Mouse (Mus musculus) hindbrain, embryonic 16.5 days (tissue): Measurements from ENCODE around the gene 1700025G04Rik. TPM values are rescaled to one million over a fixed set of nuclear protein-coding genes. Genes with fewer than 3 reads are reported as not detected.

Experiments used
- ATAC-seq: fragments of 200-750 bp; cut with Nextera tagmentation; 2 replicates; pipeline ENCODE4 v1.8.0; 2017; ENCODE audit warnings: moderate TSS enrichment, moderate library complexity
- H3K27ac ChIP-seq: fragments of 300-500 bp; sonication (generic); 2 replicates; pipeline ENCODE4 v1.5.1; 2014; ENCODE audit warnings: low read depth, mild to moderate bottlenecking, control low read depth, low read length, moderate library complexity
- H3K27me3 ChIP-seq: fragments of 300-500 bp; sonication (generic); replicated peaks from 2 replicates; pipeline ENCODE4 v1.6.1; 2014; ENCODE audit warnings: low read length; ENCODE audit not compliant: control insufficient read depth, insufficient read depth
- H3K36me3 ChIP-seq: fragments of 300-500 bp; sonication (generic); 2 replicates; pipeline ENCODE4 v1.6.1; 2014; ENCODE audit warnings: mild to moderate bottlenecking, low read length, moderate library complexity, mixed read lengths; ENCODE audit not compliant: control insufficient read depth, insufficient read depth
- H3K4me1 ChIP-seq: fragments of 300-500 bp; sonication (generic); 2 replicates; pipeline ENCODE4 v1.6.1; 2014; ENCODE audit warnings: low read depth, low read length; ENCODE audit not compliant: control insufficient read depth, insufficient read depth
- H3K4me2 ChIP-seq: fragments of 300-500 bp; sonication (generic); 2 replicates; pipeline ENCODE4 v1.6.1; 2014; ENCODE audit warnings: mild to moderate bottlenecking, low read length, control low read depth, moderate library complexity
- H3K4me3 ChIP-seq: fragments of 300-500 bp; sonication (generic); 2 replicates; pipeline ENCODE4 v1.5.1; 2014; ENCODE audit warnings: mild to moderate bottlenecking, low read length, control low read depth, moderate library complexity
- H3K9ac ChIP-seq: fragments of 300-500 bp; sonication (generic); 2 replicates; pipeline ENCODE4 v1.6.1; 2014; ENCODE audit warnings: low read depth, mild to moderate bottlenecking, control low read depth, low read length, moderate library complexity
- H3K9me3 ChIP-seq: fragments of 300-500 bp; sonication (generic); 2 replicates; pipeline ENCODE4 v1.6.1; 2014; ENCODE audit warnings: mild to moderate bottlenecking, low read length, moderate library complexity; ENCODE audit not compliant: control insufficient read depth
- WGBS: fragments of 180-500 bp; shearing (Covaris S2); extraction: QIAGEN DNeasy Blood & Tissue Kit; methylation state at CpG from one replicate; pipeline ENCODE4 v1.1.7; 2014; 5-methylcytosine and 5-hydroxymethylcytosine counted together
- polyA plus RNA-seq: library from polyadenylated mRNA; unstranded; fragments of >200 nt; fragmentation: Nextera tagmentation; extraction: Ambion mirVana; gene quantifications from 2 replicates; pipeline ENCODE4 v1.2.1, GENCODE M21; 2015

1700025G04Rik gene
- polyA plus RNA-seq, 1 experiment from 2014 or later: 24.9 TPM

DNA sequence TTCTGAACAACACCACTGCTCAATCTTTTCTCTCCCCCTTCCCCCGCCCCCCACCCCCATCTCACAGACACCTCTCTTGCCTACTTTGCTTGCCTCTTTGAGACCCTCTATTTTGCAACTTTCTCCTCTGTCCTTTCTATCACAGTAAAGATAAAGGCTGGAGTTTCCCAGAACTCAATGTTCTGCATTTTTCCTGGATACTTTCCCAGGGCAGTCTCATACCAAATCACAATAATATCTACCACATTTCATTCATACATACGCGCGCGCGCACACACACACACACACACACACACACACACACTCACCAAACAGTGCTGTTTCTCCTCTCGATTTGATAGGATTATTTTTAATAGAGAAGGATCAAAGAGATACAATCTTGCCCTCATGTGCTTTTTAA, 8.8 kb downstream of the 1700025G04Rik start:
- no peaks in the 10 kb centered on the region for H3K27me3 ChIP-seq
- no peak overlapping the region for H3K9ac ChIP-seq
- no peak overlapping the region for H3K4me2 ChIP-seq
- no peak overlapping the region for H3K4me3 ChIP-seq
- no peaks in the 10 kb centered on the region for H3K36me3 ChIP-seq
- H3K9me3 ChIP-seq: no peaks in the 10 kb centered on the region
- WGBS: 94% methylated on average over 7 of the region's 7 CpGs
- peaks cover 17% of the 10 kb centered on the region for H3K4me1 ChIP-seq
- no peak overlapping the region for H3K27ac ChIP-seq
- ATAC-seq: no peak

DNA sequence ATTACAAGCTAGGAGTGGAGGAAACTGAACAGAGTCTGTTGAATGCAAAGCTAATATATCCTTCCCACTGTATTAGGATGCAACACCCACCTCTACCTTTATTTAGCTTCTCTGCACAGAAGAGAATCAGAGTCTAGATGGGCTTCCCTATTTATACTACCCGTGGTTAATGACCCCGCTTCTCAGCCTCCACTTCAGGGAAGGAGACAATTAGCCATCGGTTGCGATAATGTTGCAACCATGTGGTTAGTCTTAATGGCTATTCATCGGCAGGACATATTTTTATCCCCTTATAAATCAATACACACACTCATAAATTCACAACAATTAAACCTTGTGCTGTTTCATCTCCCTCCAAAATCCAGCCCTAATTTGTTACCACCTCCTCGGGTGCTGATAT, 9.7 kb downstream of the 1700025G04Rik start:
- H3K27ac ChIP-seq: no peak overlapping the region
- H3K9me3 ChIP-seq: no peaks in the 10 kb centered on the region
- no peak overlapping the region for H3K4me2 ChIP-seq
- no peak for ATAC-seq
- WGBS: 80% methylated on average over 6 of the region's 6 CpGs
- H3K4me3 ChIP-seq: no peak overlapping the region
- no peaks in the 10 kb centered on the region for H3K27me3 ChIP-seq
- no peak overlapping the region for H3K9ac ChIP-seq
- no peaks in the 10 kb centered on the region for H3K36me3 ChIP-seq
- H3K4me1 ChIP-seq: peaks cover 9% of the 10 kb centered on the region

DNA sequence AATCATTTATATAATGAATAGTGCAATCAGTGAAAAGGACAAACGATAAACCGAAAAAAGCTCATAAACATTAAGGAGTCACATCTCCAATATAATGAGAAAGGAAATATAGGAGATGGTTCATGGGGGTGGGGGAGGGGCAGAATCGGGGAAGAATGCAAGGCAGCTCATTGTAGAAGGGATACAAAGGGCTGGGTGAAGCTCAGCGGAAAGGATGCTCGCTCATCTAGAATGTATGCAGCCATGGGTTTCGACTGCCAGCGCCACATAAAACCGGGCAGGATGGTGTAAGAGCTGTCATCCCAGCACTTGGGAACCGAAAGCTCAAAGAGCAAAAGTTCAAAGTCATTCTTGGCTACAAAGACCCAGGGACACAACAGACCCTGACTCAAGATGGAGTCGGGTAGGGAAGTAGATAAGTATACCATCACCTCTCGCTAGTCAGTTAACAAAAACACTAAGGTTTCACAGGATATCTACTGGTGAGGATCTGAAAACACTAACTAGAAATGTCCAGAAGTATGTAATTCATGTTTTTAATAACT, 12.7 kb downstream of the 1700025G04Rik start:
- no peak overlapping the region for H3K4me3 ChIP-seq
- no peaks in the 10 kb centered on the region for H3K27me3 ChIP-seq
- ATAC-seq: peak; percentile 44; the same call in 1 of the 2 replicates
- H3K4me1 ChIP-seq: no peaks in the 10 kb centered on the region; the same call in none of the 2 replicates
- H3K27ac ChIP-seq: no peak overlapping the region
- 30% methylated on average over 11 of the region's 11 CpGs for WGBS
- H3K9me3 ChIP-seq: no peaks in the 10 kb centered on the region
- no peaks in the 10 kb centered on the region for H3K36me3 ChIP-seq
- H3K9ac ChIP-seq: no peak overlapping the region
- peak overlapping the region; percentile 27; the same call in 1 of the 2 replicates for H3K4me2 ChIP-seq

DNA sequence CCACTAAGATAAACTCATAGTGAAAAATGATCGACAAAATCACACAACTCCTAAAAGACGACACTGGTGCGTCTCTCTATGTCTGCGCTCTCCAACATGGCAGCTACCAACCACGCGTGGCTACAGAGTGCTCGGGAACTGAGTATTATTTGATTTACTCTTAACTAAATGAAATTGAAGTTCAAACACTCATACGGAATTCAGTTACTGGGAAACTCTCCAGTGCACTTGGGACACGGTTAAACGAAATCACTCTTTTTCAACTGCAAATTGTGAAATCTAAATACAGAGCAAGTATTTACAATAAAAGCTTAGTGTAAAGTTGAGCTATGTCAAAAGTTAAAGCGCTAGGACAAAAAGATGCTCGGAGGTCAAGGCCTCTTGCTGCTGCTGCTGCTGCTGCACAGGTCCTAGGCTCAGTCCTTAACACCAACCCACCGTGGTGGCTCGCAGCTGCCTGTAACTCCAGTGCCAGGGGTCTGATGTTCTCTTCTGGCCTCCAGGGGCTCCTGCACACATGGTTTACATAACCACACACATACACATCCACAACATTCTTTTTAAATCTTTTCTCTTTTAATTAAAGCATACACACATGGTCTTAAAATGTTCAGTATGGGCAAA, 13.6 kb downstream of the 1700025G04Rik start:
- Histone ChIP-seq H3K4me2 (no peak overlapping the region), H3K9ac (no peak overlapping the region), H3K4me1 (no peaks in the 10 kb centered on the region; the same call in none of the 2 replicates), H3K9me3 (no peaks in the 10 kb centered on the region), H3K27me3 (no peaks in the 10 kb centered on the region), H3K4me3 (no peak overlapping the region), H3K27ac (no peak overlapping the region), H3K36me3 (no peaks in the 10 kb centered on the region)
- 63% methylated on average over 14 of the region's 14 CpGs for WGBS
- ATAC-seq: no peak

DNA sequence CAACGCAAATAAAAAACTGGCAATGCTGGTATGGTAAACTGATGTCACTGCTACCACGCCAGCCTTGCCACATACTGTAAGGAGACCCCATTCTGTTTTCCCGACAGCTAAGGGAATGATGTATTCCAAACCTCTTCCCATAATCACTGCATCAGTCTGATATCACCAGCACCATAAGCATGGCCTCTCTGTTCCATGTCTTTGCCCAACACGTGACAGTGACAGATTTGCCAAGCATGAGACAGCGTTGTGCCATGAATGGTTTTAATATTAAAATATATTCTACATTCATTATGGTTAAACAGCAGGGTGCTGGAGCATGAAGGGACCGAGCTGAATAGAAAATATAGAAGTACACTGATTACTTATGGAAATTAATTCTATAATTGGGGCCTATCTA, 14.2 kb downstream of the 1700025G04Rik start:
- Histone ChIP-seq H3K4me2 (no peak overlapping the region), H3K36me3 (no peaks in the 10 kb centered on the region), H3K9me3 (no peaks in the 10 kb centered on the region), H3K4me1 (no peaks in the 10 kb centered on the region; the same call in none of the 2 replicates), H3K9ac (no peak overlapping the region), H3K27ac (no peak overlapping the region), H3K4me3 (no peak overlapping the region), H3K27me3 (no peaks in the 10 kb centered on the region)
- WGBS: 44% methylated on average over 6 of the region's 6 CpGs
- no peak for ATAC-seq

DNA sequence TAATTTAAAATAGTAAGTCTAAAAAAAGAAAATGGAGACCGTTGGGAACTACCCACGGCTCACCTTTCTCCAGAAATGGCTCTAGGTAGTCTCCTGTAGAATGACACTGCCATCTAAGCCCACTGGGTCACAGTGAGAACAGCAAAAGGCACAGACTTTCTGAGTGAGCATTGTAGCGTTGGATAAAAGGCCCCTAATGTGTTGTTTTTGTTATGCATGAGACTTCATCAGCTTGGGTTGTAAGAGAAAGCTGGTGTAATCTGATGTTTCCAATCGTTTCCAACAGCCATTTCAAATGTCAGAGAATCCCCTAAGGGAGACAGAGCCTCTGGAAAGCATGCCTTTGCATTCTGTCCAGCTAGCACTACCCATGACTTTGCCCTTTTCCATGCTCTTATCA, 19.5 kb downstream of the 1700025G04Rik start:
- Histone ChIP-seq H3K9me3 (no peaks in the 10 kb centered on the region), H3K4me2 (no peak overlapping the region), H3K4me1 (no peaks in the 10 kb centered on the region; the same call in 1 of the 2 replicates), H3K36me3 (no peaks in the 10 kb centered on the region), H3K27ac (no peak overlapping the region), H3K4me3 (no peak overlapping the region), H3K9ac (no peak overlapping the region), H3K27me3 (no peaks in the 10 kb centered on the region)
- 47% methylated on average over 4 of the region's 4 CpGs for WGBS
- ATAC-seq: no peak

DNA sequence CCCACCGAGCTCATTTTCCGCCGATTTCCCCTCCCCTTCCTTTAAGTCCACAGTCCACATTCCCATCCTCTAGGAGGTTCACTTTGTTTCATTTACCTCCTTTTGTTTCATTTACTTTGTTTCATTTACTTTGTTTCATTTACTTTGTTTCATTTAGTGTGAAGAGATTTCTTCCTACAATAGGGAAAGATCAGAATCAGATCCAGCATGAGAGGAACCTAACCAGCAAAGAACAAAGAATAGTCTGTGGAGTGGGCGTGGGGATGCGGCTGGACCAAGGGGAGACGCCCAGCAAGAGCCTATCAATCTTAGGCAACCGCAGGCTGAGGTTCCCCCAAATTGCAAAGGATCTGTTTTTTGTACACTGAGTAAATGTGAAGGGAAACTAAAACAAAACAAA, 20.2 kb downstream of the 1700025G04Rik start:
- WGBS: 32% methylated on average over 7 of the region's 7 CpGs

DNA sequence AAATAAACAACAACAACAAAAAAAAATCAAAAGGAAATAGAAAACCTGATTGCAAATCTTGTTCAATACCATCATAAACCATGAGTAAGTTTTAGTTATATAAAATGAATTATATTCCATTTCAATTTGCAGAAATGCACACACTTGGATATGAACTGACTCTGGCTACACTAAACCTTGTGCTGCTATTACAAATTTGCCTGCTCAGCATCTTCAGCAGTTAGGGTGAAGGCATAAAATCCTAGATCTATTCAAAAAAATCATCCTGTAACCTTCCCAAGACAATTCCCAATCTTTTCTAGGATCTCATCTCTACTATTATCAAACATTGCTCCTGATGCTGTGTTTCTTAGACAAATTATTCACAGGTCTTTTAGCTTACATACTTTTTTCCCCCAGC, 22.0 kb downstream of the 1700025G04Rik start:
- no peaks in the 10 kb centered on the region for H3K36me3 ChIP-seq
- no peak overlapping the region for H3K27ac ChIP-seq
- H3K4me3 ChIP-seq: no peak overlapping the region
- no peaks in the 10 kb centered on the region for H3K4me1 ChIP-seq
- no peak overlapping the region for H3K4me2 ChIP-seq
- H3K9ac ChIP-seq: no peak overlapping the region
- no peaks in the 10 kb centered on the region for H3K27me3 ChIP-seq
- ATAC-seq: no peak
- H3K9me3 ChIP-seq: no peaks in the 10 kb centered on the region

More for the DNA sequence above, 20.2 kb downstream of the 1700025G04Rik start:
- Histone ChIP-seq H3K4me1 (no peaks in the 10 kb centered on the region; the same call in 1 of the 2 replicates), H3K4me3 (no peak overlapping the region), H3K9ac (no peak overlapping the region), H3K27me3 (no peaks in the 10 kb centered on the region), H3K4me2 (peak overlapping the region; percentile 18; the same call in 1 of the 2 replicates), H3K9me3 (no peaks in the 10 kb centered on the region), H3K36me3 (no peaks in the 10 kb centered on the region), H3K27ac (no peak overlapping the region)
- no peak for ATAC-seq

DNA sequence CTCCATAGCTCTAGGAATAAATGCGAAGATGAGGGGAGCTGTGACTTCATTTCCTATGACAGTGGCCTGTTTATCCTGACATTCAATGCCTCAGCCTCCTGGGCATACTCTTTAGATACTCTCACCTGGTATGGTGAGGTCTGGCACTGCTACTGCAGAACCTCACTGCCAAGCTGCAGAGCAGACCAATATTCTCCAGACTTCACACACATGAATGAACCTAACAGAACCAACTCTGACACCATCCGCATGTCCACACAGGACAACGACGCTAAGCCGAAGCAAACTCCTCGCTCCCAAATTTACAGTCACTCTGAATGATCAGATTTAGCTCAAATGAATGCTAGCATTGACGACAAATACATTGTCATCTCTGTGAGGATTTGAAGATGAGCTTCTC, 24.4 kb downstream of the 1700025G04Rik start:
- H3K9me3 ChIP-seq: no peaks in the 10 kb centered on the region
- H3K36me3 ChIP-seq: no peaks in the 10 kb centered on the region
- no peak overlapping the region for H3K4me2 ChIP-seq
- no peak overlapping the region for H3K4me3 ChIP-seq
- ATAC-seq: no peak
- 98% methylated on average over 7 of the region's 7 CpGs for WGBS
- H3K4me1 ChIP-seq: no peaks in the 10 kb centered on the region
- H3K27me3 ChIP-seq: no peaks in the 10 kb centered on the region
- no peak overlapping the region for H3K9ac ChIP-seq
- H3K27ac ChIP-seq: no peak overlapping the region
